Mouse (Mus musculus): Measurements from ENCODE around the gene Folr2.

The Folr2 gene

GRCm38 (mm10) chr7:101823758-101824630, 33.0 kb downstream of the Folr2 start:
- DNase-seq (ENCODE audit: low read depth, low spot score), result no peak

- DNase-seq (ENCODE audit: low read depth, low spot score), result peak; percentile 37
These were observed 33.9 kb downstream of the Folr2 start for GRCm38 (mm10) chr7:101822836-101823757.

GRCm38 (mm10) chr7:101821571-101822501, 35.2 kb downstream of the Folr2 start:
- peak; percentile 87 for DNase-seq (ENCODE audit: low read depth, low spot score)

DNA sequence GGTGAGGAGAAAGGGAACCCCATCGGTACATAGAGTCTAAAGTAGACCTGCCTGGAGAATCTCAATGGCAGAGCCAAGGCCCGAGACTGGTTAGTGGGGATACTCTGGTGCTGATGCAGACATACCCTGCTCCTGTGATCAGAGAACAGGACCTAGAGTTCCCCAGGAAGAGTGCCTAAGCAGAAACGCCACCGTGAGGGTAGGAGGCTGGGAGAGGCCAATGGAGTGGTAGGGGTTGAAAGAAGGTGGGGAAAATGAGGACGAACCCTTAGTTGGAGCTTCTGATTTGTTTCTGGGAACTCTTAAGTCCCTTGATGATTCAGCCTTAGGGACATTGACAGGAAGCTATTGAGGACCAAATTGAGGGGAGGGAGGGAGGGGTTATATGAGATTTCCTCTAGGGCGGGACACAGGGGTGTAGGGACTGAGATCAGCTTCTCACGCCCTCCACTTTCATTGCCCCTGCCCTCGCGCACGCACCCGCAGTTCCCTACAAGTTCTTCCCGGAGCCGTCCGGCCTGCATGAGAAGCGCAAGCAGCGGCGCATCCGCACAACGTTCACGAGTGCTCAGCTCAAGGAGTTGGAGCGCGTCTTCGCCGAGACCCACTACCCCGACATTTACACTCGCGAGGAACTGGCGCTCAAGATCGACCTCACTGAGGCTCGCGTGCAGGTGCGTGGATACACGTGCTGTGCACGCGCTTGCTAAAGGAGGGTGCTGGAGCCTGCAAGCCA, 36.5 kb downstream of the Folr2 start:
- DNase-seq (ENCODE audit: low read depth, low spot score), result no peak

DNA sequence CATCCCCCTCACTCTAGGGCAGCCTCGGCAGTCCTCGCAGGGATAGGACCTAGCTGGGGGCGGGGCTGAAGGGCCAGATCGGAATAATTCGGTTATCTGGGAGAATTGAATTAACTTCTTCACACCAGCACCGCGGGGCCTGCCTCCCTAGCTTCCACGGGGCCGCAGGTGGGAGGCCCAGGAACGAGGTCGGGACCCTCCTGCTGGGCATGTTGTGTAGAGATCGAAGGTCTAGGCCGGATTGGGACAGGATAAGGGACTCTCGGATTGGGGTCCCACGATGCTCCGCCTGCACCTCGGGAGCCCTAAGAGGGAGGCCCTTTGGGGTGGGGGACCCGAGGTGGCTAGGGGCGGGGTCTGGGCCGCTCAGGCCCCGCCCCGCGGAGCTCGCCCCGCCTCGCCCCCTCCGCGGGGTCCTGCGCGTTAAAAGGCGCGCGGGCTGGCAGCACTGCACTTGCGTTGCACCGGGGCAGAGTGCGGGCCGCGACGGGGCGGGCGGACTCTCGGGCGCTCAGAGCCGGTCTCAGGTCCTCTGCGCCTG, 39.1 kb downstream of the Folr2 start, which contains the start of gene Phox2a:
Gene Phox2a (plus strand): TSS at position 453 of the 541 bp plus-strand sequence.
- DNase-seq (ENCODE audit: low read depth, low spot score), result no peak

All from forelimb bud, embryonic 11.5 days (tissue).